8 mouse cellular contexts compared by ENCODE assay signal in genomic region chr16:18393595-18393994, GRCm38 (mm10). TPM values are rescaled to one million over a fixed set of nuclear protein-coding genes. Genes with fewer than 3 reads are reported as not detected.
A peak's percentile ranks its signal among the peaks of the same experiment; 100 is the strongest.
DNase-seq lines count a peak whose midpoint lies in the region; ATAC-seq and TF ChIP-seq lines count a peak whose summit lies in the region.

No protein-coding gene starts in this region.

- peak overlapping the region; percentile 80 for H3K9ac ChIP-seq in liver, embryonic 11.5 days (ENCODE audit: low read depth, low read length)
- 0 out of 2 replicates have a peak overlapping the region, but pooled peaks have one; percentile 78 for H3K9ac ChIP-seq in stomach, postnatal 0 days (ENCODE audit: low read length)

- H3K9me3 ChIP-seq in liver, embryonic 11.5 days (ENCODE audit: control insufficient read depth, low read length) = no peaks in the 10 kb centered on the region
- H3K9me3 ChIP-seq in stomach, postnatal 0 days (ENCODE audit: control insufficient read depth, low read length) = no peaks in the 10 kb centered on the region

- TF ChIP-seq POLR2A in spleen, adult 2 months (IDR thresholded peaks at IDR 0.05; ENCODE audit: low read depth, low read length) = no peak

- H3K36me3 ChIP-seq in spleen, adult 2 months (ENCODE audit: control insufficient read depth, insufficient read depth, low read length) = peaks cover 4% of the 10 kb centered on the region
- H3K36me3 ChIP-seq in liver, embryonic 11.5 days (ENCODE audit: control insufficient read depth, insufficient read depth, low read length) = peaks cover 10% of the 10 kb centered on the region
- H3K36me3 ChIP-seq in stomach, postnatal 0 days (ENCODE audit: control insufficient read depth, insufficient read depth, low read length) = 0 out of 2 replicates have a peak, but pooled peaks cover 3% of the 10 kb centered on the region

- WGBS in spleen, adult 2 months = 46% methylated on average over 5 of the region's 5 CpGs
- 49% methylated on average over 5 of the region's 5 CpGs for WGBS in liver, embryonic 11.5 days
- WGBS in stomach, postnatal 0 days = 66% methylated on average over 5 of the region's 5 CpGs

- no peaks in the 10 kb centered on the region for H3K27me3 ChIP-seq in spleen, adult 2 months (ENCODE audit: control insufficient read depth, insufficient read depth, low read length)
- no peaks in the 10 kb centered on the region for H3K27me3 ChIP-seq in liver, embryonic 11.5 days (replicated peaks; ENCODE audit: control insufficient read depth, insufficient read depth, low read length)
- H3K27me3 ChIP-seq in stomach, postnatal 0 days (ENCODE audit: control insufficient read depth, insufficient read depth, low read length) = no peaks in the 10 kb centered on the region

- no peak overlapping the region for H3K27ac ChIP-seq in spleen, adult 2 months (ENCODE audit: insufficient read depth, low read length)
- 0 out of 2 replicates have a peak overlapping the region, but pooled peaks have one; percentile 35 for H3K27ac ChIP-seq in liver, embryonic 11.5 days (ENCODE audit: low read depth, low read length)
- no peak overlapping the region for H3K27ac ChIP-seq in stomach, postnatal 0 days (replicated peaks)

- DNase-seq in cerebellum, adult 11-12 months = peak; percentile 49
- no peak for DNase-seq in cerebellum, adult 9-10 months
- DNase-seq in spleen, adult 2 months (ENCODE audit: low read depth in 1 of 2, low spot score in 2 of 2) = no peak
- no peak for DNase-seq in spleen, adult 18-20 months
- DNase-seq in liver, embryonic 11.5 days (ENCODE audit: low spot score) = no peak
- DNase-seq in stomach, postnatal 0 days (ENCODE audit: low spot score) = no peak
- DNase-seq in cerebellum, adult 9-11 months = no peak
- no peak for DNase-seq in frontal cortex, postnatal 10 days (ENCODE audit: low spot score in 2 of 2)

- TF ChIP-seq EP300 in stomach, postnatal 0 days (optimal IDR thresholded peaks at IDR 0.05) = no peak

- peak overlapping the region; percentile 77; the same call in 1 of the 2 replicates for H3K4me3 ChIP-seq in spleen, adult 2 months (ENCODE audit: extremely low read depth, insufficient read depth, insufficient read length)
- H3K4me3 ChIP-seq in liver, embryonic 11.5 days (ENCODE audit: low read depth, low read length) = peak overlapping the region; percentile 74
- peak overlapping the region; percentile 56; the same call in 1 of the 2 replicates for H3K4me3 ChIP-seq in stomach, postnatal 0 days (ENCODE audit: low read depth, low read length)

- H3K4me2 ChIP-seq in liver, embryonic 11.5 days = peak overlapping the region; percentile 99
- peak overlapping the region; percentile 100 for H3K4me2 ChIP-seq in stomach, postnatal 0 days (replicated peaks; ENCODE audit: low read depth)

- H3K4me1 ChIP-seq in spleen, adult 2 months (ENCODE audit: control insufficient read depth, insufficient read depth, insufficient read length) = peaks cover 14% of the 10 kb centered on the region
- H3K4me1 ChIP-seq in liver, embryonic 11.5 days (replicated peaks; ENCODE audit: control insufficient read depth, insufficient read depth, low read length) = peaks cover 37% of the 10 kb centered on the region
- H3K4me1 ChIP-seq in stomach, postnatal 0 days (replicated peaks; ENCODE audit: control insufficient read depth, insufficient read depth) = no peaks in the 10 kb centered on the region; the same call in 1 of the 2 replicates

- TF ChIP-seq CTCF in spleen, adult 2 months (IDR thresholded peaks at IDR 0.05; ENCODE audit: extremely low read depth, insufficient read depth, insufficient read length, insufficient replicate concordance) = no peak
- no peak for TF ChIP-seq CTCF in stomach, postnatal 0 days (IDR thresholded peaks at IDR 0.05; ENCODE audit: low read depth)

- ATAC-seq in liver, embryonic 11.5 days (replicated peaks; ENCODE audit: low FRiP score) = no peak
- no peak for ATAC-seq in stomach, postnatal 0 days (ENCODE audit: low FRiP score, low TSS enrichment)

RNA-seq across cellular contexts. Expression of gene Txnrd2, which starts 32.6 kb away (rescaled TPM):
- 22.3 and 29.0 TPM in 2 replicates for polyA plus RNA-seq in spleen, adult 2 months (2012; rRNA removed)
- 83.7 and 91.8 TPM in 2 replicates for polyA plus RNA-seq in liver, embryonic 11.5 days (2014; fragmentation: Nextera tagmentation; extraction: Ambion mirVana)
- polyA plus RNA-seq in stomach, postnatal 0 days (2015; fragmentation: Nextera tagmentation; extraction: Ambion mirVana) = 16.2 and 16.8 TPM in 2 replicates

RNA-seq across cellular contexts. Expression of gene Comt, which starts 33.1 kb away (rescaled TPM):
- polyA plus RNA-seq in spleen, adult 2 months (2012; rRNA removed) = 64.7 and 87.1 TPM in 2 replicates
- 140 and 141 TPM in 2 replicates for polyA plus RNA-seq in liver, embryonic 11.5 days (2014; fragmentation: Nextera tagmentation; extraction: Ambion mirVana)
- 95.1 and 99.6 TPM in 2 replicates for polyA plus RNA-seq in stomach, postnatal 0 days (2015; fragmentation: Nextera tagmentation; extraction: Ambion mirVana)

RNA-seq across cellular contexts. Expression of gene Arvcf, which starts 45.6 kb away (rescaled TPM):
- 55.9 and 57.1 TPM in 2 replicates for polyA plus RNA-seq in spleen, adult 2 months (2012; rRNA removed)
- 13.8 and 15.5 TPM in 2 replicates for polyA plus RNA-seq in liver, embryonic 11.5 days (2014; fragmentation: Nextera tagmentation; extraction: Ambion mirVana)
- 7.8 and 8.7 TPM in 2 replicates for polyA plus RNA-seq in stomach, postnatal 0 days (2015; fragmentation: Nextera tagmentation; extraction: Ambion mirVana)

RNA-seq across cellular contexts. Expression of gene Tango2, which starts 45.7 kb away (rescaled TPM):
- 29.4 and 31.1 TPM in 2 replicates for polyA plus RNA-seq in spleen, adult 2 months (2012; rRNA removed)
- 104 and 109 TPM in 2 replicates for polyA plus RNA-seq in liver, embryonic 11.5 days (2014; fragmentation: Nextera tagmentation; extraction: Ambion mirVana)
- 16.2 and 16.9 TPM in 2 replicates for polyA plus RNA-seq in stomach, postnatal 0 days (2015; fragmentation: Nextera tagmentation; extraction: Ambion mirVana)
